Mouse (Mus musculus): ENCODE measurements at regions not wholly inside any gene's neighbourhood (a gene's known extent, or its start where the extent isn't known, plus 50 kb on each side); places are given as distances from the start of the nearest gene placed in this dataset.

- TF ChIP-seq POLR2A (IDR thresholded peaks at IDR 0.05; ENCODE audit: control insufficient read depth, low read depth, low read length) (no peak), CTCF (IDR thresholded peaks at IDR 0.05; ENCODE audit: control insufficient read depth, insufficient read depth, insufficient replicate concordance, low read depth, low read length) (no peak)
Measured at GRCm38 (mm10) chr12:90873959-90874358, 135.7 kb upstream of the Dio2 start.

All from testis, adult 2 months (tissue).